Mouse (Mus musculus) cerebellum, adult 8-10 months (tissue): ENCODE data around the gene Smlr1.

Experiments used
- DNase-seq: peaks from one replicate; pipeline ENCODE4 v3.0.0; 2022

Gene Smlr1

GRCm38 (mm10) chr10:25535891-25536331, at the start of gene Smlr1:
Smlr1 (minus strand) TSS chr10:25536267.
- no peak for DNase-seq

DNA sequence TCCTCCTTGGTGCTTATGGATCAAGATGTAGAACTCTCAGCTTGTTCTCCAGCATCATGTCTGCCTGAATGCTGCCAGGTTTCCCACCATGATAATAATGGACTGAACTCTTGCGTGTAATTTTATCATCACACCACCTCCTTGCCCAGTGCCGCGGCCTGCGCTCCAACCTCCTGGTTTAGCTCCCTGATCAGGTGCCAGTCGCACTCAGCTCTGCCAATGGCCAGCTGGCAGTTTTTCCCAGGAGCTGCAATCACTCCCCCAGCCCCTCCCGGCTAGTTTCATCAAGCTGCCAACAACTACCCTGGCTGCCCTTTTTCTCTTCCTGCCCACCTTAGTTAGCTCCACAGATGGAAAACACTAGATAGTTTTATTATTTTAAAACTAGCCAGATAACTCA, 48.8 kb upstream of the Smlr1 start:
- DNase-seq = no peak

DNA sequence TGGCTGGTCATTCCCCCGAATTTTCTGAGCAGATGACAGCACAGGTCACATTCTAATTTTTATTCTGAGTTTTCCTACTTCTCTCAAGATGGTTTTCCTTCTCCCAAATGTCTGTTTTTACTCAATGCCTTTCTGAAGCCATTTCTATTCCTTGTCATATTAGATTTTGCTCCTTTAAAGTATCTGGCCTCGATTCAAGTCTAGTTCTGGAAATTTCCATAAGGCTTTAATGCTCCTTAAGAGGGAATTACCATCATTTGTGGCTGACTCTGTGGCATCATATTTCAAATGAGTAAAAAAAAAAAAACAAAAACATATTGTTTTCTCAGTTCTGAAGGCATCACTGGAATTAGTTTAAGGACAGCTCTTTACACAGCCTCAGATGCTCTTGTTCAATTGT, 44.0 kb upstream of the Smlr1 start:
- DNase-seq = no peak

GRCm38 (mm10) chr10:25571319-25572240, 35.5 kb upstream of the Smlr1 start:
- no peak for DNase-seq

DNA sequence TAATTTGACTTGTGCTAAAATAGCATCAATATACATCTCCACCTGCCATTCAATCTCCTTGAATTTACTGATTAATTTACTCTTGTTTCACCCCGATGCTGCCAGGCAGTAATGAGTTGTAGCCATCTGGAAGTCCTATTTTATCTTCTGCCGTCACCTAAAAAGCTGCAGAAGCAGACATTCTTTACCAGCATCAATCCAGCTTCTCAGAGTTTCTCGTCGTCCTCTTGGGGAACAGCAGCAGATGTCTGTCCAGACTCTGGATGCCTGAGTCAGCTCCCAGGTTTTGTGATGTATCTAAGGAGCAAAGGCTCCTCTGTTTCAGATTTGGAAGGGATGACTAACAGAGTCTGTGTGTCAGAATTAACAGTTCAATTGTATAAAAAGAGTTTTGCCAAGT, 16.9 kb upstream of the Smlr1 start:
- no peak for DNase-seq

- no peak for DNase-seq
These were observed 5.0 kb upstream of the Smlr1 start for GRCm38 (mm10) chr10:25541097-25541496.

- DNase-seq = no peak
These were observed 3.7 kb upstream of the Smlr1 start for GRCm38 (mm10) chr10:25539771-25540168.

GRCm38 (mm10) chr10:25539146-25539770, 3.2 kb upstream of the Smlr1 start:
- DNase-seq = no peak

DNA sequence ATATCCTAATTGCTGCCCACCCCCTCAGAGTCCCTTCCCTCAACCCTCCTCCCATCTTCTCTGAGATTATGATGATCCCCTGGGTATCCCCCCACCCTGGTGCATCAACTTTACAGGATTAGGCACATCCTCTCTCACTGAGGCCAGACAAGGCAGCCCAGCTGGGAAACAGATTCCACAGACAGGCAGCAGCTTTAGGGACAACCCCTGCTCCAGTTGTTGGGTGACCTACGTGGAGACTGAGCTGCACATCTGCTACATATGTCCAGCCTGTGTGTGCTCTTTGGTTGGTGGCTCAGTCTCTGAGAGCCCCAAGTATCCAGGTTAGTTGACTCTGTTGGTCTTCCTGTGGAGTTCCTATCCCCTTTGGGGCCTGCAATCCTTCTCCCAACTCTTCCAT, 2.7 kb upstream of the Smlr1 start:
- DNase-seq = no peak

GRCm38 (mm10) chr10:25536621-25537020, 554 bp upstream of the Smlr1 start:
- no peak for DNase-seq

DNA sequence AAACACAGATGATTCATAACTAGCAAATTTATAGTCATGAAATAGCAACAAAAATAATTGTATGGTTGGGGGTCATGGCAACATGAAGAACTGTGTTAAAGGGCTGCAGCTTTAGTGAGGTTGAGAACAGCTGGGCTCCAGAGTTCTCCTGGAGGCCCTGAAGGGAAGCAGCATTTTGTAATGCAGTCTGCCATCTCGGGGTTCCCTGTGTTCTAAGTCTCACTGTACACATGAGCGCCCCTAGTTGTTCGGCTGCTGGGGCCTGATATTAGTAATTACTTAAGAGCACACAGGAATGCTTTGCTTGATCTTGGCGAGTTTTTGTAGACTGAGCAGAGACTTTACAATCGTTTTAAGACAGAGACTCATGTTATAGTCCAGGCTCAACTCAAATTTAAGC, 1.6 kb downstream of the Smlr1 start:
- no peak for DNase-seq

DNA sequence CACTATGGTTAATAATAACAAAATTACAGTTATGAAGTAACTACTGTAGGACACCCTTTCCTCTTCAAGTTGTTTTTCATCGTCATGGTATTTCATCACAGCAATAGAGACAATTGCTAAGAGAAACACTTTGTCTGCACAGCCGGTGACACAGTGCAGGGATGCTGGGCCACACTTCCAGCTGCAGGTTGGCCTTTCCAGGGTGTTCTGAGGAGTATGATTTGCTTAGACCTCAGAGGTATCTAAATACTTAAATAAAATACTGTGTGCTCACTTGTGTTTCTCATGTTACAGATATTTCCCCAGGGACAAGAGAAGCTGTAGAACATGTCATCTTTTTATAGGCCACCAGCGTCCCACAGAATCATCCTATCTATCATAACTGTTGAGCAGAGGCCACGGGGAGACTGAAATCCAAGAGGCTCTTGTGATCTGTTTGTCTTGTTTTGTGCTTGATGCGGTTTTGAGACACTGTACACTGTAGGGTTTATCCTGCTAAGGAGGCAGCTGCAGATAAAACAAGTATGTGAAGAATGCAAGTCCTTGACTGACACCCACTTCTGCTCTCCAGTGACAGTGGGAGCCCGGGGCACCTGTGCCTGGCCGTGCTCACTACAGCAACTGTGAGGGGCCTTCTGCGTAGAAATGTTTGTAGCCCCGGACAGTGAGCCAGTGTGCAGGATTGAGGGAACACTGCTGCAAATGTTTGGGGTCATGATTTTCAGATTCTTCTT, 2.4 kb downstream of the Smlr1 start:
- no peak for DNase-seq

GRCm38 (mm10) chr10:25533105-25533504, 3.0 kb downstream of the Smlr1 start:
- DNase-seq = no peak

GRCm38 (mm10) chr10:25531335-25531734, 4.7 kb downstream of the Smlr1 start:
- no peak for DNase-seq

DNA sequence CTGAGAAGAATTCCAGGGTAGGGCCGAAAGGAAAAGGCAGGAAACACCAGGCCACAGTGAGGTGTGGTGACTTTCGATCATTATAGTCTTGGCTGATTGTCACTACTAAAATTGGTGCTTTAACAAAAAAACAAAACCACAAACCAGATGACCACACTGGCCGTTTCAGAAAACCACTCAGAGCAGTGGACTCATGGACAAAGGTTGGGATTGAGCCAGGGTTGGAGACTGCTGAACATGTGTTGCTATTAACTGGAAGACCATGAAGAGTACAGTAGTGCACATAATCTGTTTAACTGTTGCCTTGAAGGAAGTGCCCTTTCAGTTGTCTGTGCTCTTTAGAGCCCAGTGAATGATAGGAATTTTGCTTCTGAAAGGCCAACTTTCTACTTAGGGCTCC, 8.9 kb downstream of the Smlr1 start:
- DNase-seq = no peak

DNA sequence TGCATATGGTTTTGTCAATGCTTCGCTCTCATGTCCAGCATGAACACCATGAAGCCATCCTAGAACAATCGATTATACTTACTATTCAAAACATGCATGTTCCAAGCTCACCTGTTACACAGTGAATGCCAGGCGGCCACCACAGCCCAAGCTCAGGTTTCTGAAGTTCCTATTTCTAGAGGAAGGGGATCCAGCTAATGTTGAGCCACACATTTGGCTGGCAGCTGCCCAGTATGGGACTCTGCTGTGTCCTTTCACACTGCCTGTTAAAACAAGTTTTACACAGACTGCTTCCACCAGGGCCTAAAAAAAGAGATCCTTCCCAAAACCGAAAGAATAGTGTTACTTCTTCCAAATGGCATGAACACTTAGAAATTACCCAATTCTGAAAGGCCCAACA, 9.4 kb downstream of the Smlr1 start:
- DNase-seq = no peak

DNA sequence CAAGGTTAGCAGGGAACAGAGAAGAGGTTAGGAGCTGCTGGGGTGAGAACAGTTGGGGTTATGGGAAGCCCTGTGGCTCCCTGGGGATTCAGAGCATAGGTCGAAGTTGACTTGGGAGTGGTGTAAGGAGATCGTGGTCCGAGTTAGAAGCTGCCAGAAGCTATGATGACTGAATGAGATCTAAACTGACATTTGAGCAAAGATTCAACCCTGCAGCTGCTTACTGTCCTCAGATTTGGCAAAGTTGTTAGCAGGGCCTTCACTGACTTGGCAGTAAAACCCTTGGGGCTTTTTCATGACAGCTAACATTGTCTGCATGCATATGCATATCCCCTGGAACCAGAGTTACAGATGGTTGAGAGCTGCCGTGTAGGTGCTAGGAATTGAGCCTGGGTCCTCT, 9.9 kb downstream of the Smlr1 start:
- no peak for DNase-seq

DNA sequence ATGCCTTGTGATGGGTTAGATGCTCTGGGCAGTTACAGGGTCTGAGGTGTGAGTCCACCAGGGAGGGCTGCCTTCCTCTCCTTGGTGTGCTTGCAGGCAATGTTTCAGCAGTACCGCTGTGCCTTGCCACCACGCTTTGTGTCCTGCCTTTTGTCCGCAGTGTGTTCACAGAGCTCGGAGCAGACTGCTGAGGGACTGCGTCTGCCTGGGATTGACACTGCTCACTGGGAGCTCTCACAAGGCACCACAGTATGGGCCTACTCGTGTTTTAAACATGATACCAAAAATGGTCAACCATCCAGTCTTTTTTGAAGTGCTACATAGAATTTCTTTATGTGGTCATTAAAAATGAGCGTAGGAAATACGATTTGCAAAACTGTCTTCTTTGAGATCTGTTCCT, 12.3 kb downstream of the Smlr1 start:
- DNase-seq = no peak

GRCm38 (mm10) chr10:25520428-25520827, 15.6 kb downstream of the Smlr1 start:
- no peak for DNase-seq

GRCm38 (mm10) chr10:25519954-25520353, 16.1 kb downstream of the Smlr1 start:
- no peak for DNase-seq

- no peak for DNase-seq
These were observed 22.2 kb downstream of the Smlr1 start for GRCm38 (mm10) chr10:25513821-25514220.

DNA sequence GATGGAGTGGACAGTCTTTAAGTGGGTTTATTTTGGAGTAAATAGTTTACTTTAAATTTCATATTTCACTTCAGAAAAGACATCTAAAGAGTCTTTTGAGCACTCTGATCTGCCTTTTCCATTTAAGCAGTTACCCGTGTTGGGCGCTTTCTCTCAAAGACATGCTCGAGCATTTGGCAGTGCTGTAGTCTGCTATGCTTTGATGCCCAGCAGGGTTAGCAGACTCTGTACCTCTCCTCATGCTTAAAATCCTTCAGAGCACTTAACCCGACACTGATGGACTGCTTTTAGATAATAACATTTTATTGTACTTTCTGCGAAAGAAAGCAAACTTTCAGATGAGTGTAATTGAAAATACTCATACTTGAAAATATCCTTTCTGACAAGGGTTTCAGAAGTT, 32.8 kb downstream of the Smlr1 start:
- no peak for DNase-seq

- no peak for DNase-seq
These were observed 36.6 kb downstream of the Smlr1 start for GRCm38 (mm10) chr10:25499323-25500071.
